Mouse (Mus musculus): ENCODE data around the gene Vps13c. TPM values are rescaled to one million over a fixed set of nuclear protein-coding genes. Genes with fewer than 3 reads are reported as not detected.

Gene Vps13c
- polyA plus RNA-seq, 1 experiment from 2014 or later = 9.9 TPM

- Histone ChIP-seq H3K27me3 (ENCODE audit: control insufficient read depth, insufficient read depth, low read depth, low read length) (no peaks in the 10 kb centered on the region), H3K4me3 (ENCODE audit: low read depth, low read length) (no peak overlapping the region), H3K4me2 (ENCODE audit: low read length) (no peak overlapping the region), H3K27ac (ENCODE audit: low read length) (no peak overlapping the region), H3K9ac (ENCODE audit: low read depth, low read length) (no peak overlapping the region), H3K36me3 (ENCODE audit: control insufficient read depth, insufficient read depth, low read length) (peaks cover 8% of the 10 kb centered on the region; the same call in 1 of the 2 replicates), H3K9me3 (replicated peaks; ENCODE audit: control insufficient read depth, low read length, poor library complexity, severe bottlenecking) (no peaks in the 10 kb centered on the region), H3K4me1 (ENCODE audit: control insufficient read depth, insufficient read depth, low read length) (no peaks in the 10 kb centered on the region)
- ATAC-seq = no peak
- 76% methylated on average over 13 of the region's 13 CpGs for WGBS
Measured at GRCm38 (mm10) chr9:67883349-67883984, 43.3 kb downstream of the Vps13c start.

- H3K27me3 ChIP-seq (ENCODE audit: control insufficient read depth, insufficient read depth, low read depth, low read length) = no peaks in the 10 kb centered on the region
- ATAC-seq = no peak
- peaks cover 8% of the 10 kb centered on the region; the same call in 1 of the 2 replicates for H3K36me3 ChIP-seq (ENCODE audit: control insufficient read depth, insufficient read depth, low read length)
- H3K9me3 ChIP-seq (replicated peaks; ENCODE audit: control insufficient read depth, low read length, poor library complexity, severe bottlenecking) = no peaks in the 10 kb centered on the region
- H3K4me3 ChIP-seq (ENCODE audit: low read depth, low read length) = no peak overlapping the region
- WGBS = 89% methylated on average over 3 of the region's 3 CpGs
- no peak overlapping the region for H3K4me2 ChIP-seq (ENCODE audit: low read length)
- no peaks in the 10 kb centered on the region for H3K4me1 ChIP-seq (ENCODE audit: control insufficient read depth, insufficient read depth, low read length)
- no peak overlapping the region for H3K27ac ChIP-seq (ENCODE audit: low read length)
- H3K9ac ChIP-seq (ENCODE audit: low read depth, low read length) = no peak overlapping the region
Measured at GRCm38 (mm10) chr9:67884095-67884494, 43.9 kb downstream of the Vps13c start.

GRCm38 (mm10) chr9:67886981-67887720, 47.0 kb downstream of the Vps13c start:
- Histone ChIP-seq H3K4me1 (ENCODE audit: control insufficient read depth, insufficient read depth, low read length) (no peaks in the 10 kb centered on the region), H3K4me2 (ENCODE audit: low read length) (no peak overlapping the region), H3K27me3 (ENCODE audit: control insufficient read depth, insufficient read depth, low read depth, low read length) (no peaks in the 10 kb centered on the region), H3K4me3 (ENCODE audit: low read depth, low read length) (no peak overlapping the region), H3K27ac (ENCODE audit: low read length) (no peak overlapping the region), H3K36me3 (ENCODE audit: control insufficient read depth, insufficient read depth, low read length) (peaks cover 9% of the 10 kb centered on the region; the same call in 1 of the 2 replicates), H3K9me3 (replicated peaks; ENCODE audit: control insufficient read depth, low read length, poor library complexity, severe bottlenecking) (no peaks in the 10 kb centered on the region), H3K9ac (ENCODE audit: low read depth, low read length) (no peak overlapping the region)
- WGBS = 86% methylated on average over 4 of the region's 4 CpGs
- ATAC-seq = no peak

GRCm38 (mm10) chr9:67893474-67893873, 53.3 kb downstream of the Vps13c start:
- Histone ChIP-seq H3K9ac (ENCODE audit: low read depth, low read length) (no peak overlapping the region), H3K36me3 (ENCODE audit: control insufficient read depth, insufficient read depth, low read length) (peaks cover 12% of the 10 kb centered on the region), H3K9me3 (replicated peaks; ENCODE audit: control insufficient read depth, low read length, poor library complexity, severe bottlenecking) (no peaks in the 10 kb centered on the region), H3K4me3 (ENCODE audit: low read depth, low read length) (no peak overlapping the region), H3K4me2 (ENCODE audit: low read length) (no peak overlapping the region), H3K27me3 (ENCODE audit: control insufficient read depth, insufficient read depth, low read depth, low read length) (no peaks in the 10 kb centered on the region), H3K4me1 (ENCODE audit: control insufficient read depth, insufficient read depth, low read length) (peaks cover 8% of the 10 kb centered on the region), H3K27ac (ENCODE audit: low read length) (no peak overlapping the region)
- 96% methylated on average over 1 of the region's 1 CpGs for WGBS
- no peak for ATAC-seq

- Histone ChIP-seq H3K4me2 (ENCODE audit: low read length) (no peak overlapping the region), H3K36me3 (ENCODE audit: control insufficient read depth, insufficient read depth, low read length) (peaks cover 10% of the 10 kb centered on the region), H3K4me3 (ENCODE audit: low read depth, low read length) (no peak overlapping the region), H3K27ac (ENCODE audit: low read length) (no peak overlapping the region), H3K9me3 (replicated peaks; ENCODE audit: control insufficient read depth, low read length, poor library complexity, severe bottlenecking) (no peaks in the 10 kb centered on the region), H3K4me1 (ENCODE audit: control insufficient read depth, insufficient read depth, low read length) (peaks cover 8% of the 10 kb centered on the region), H3K9ac (ENCODE audit: low read depth, low read length) (no peak overlapping the region), H3K27me3 (ENCODE audit: control insufficient read depth, insufficient read depth, low read depth, low read length) (no peaks in the 10 kb centered on the region)
- 27% methylated on average over 12 of the region's 12 CpGs for WGBS
- no peak for ATAC-seq
Measured at GRCm38 (mm10) chr9:67896646-67897295, 56.6 kb downstream of the Vps13c start.

GRCm38 (mm10) chr9:67900398-67900797, 60.2 kb downstream of the Vps13c start:
- Histone ChIP-seq H3K4me3 (ENCODE audit: low read depth, low read length) (no peak overlapping the region), H3K27me3 (ENCODE audit: control insufficient read depth, insufficient read depth, low read depth, low read length) (no peaks in the 10 kb centered on the region), H3K9ac (ENCODE audit: low read depth, low read length) (no peak overlapping the region), H3K27ac (ENCODE audit: low read length) (no peak overlapping the region), H3K4me1 (ENCODE audit: control insufficient read depth, insufficient read depth, low read length) (peaks cover 8% of the 10 kb centered on the region), H3K9me3 (replicated peaks; ENCODE audit: control insufficient read depth, low read length, poor library complexity, severe bottlenecking) (no peaks in the 10 kb centered on the region), H3K4me2 (ENCODE audit: low read length) (no peak overlapping the region), H3K36me3 (ENCODE audit: control insufficient read depth, insufficient read depth, low read length) (peaks cover 5% of the 10 kb centered on the region)
- no peak for ATAC-seq
- WGBS = 48% methylated on average over 5 of the region's 5 CpGs

GRCm38 (mm10) chr9:67904355-67904754, 64.2 kb downstream of the Vps13c start:
- Histone ChIP-seq H3K9ac (ENCODE audit: low read depth, low read length) (no peak overlapping the region), H3K27ac (ENCODE audit: low read length) (no peak overlapping the region), H3K9me3 (replicated peaks; ENCODE audit: control insufficient read depth, low read length, poor library complexity, severe bottlenecking) (no peaks in the 10 kb centered on the region), H3K4me1 (ENCODE audit: control insufficient read depth, insufficient read depth, low read length) (no peaks in the 10 kb centered on the region), H3K4me2 (ENCODE audit: low read length) (no peak overlapping the region), H3K27me3 (ENCODE audit: control insufficient read depth, insufficient read depth, low read depth, low read length) (no peaks in the 10 kb centered on the region), H3K36me3 (ENCODE audit: control insufficient read depth, insufficient read depth, low read length) (peaks cover 11% of the 10 kb centered on the region), H3K4me3 (ENCODE audit: low read depth, low read length) (no peak overlapping the region)
- WGBS = 76% methylated on average over 6 of the region's 6 CpGs
- ATAC-seq = no peak

GRCm38 (mm10) chr9:67905541-67905940, 65.3 kb downstream of the Vps13c start:
- H3K9me3 ChIP-seq (replicated peaks; ENCODE audit: control insufficient read depth, low read length, poor library complexity, severe bottlenecking) = no peaks in the 10 kb centered on the region
- H3K4me3 ChIP-seq (ENCODE audit: low read depth, low read length) = no peak overlapping the region
- no peak for ATAC-seq
- WGBS = 69% methylated on average over 2 of the region's 2 CpGs
- peaks cover 18% of the 10 kb centered on the region for H3K36me3 ChIP-seq (ENCODE audit: control insufficient read depth, insufficient read depth, low read length)
- H3K27ac ChIP-seq (ENCODE audit: low read length) = no peak overlapping the region
- no peak overlapping the region for H3K9ac ChIP-seq (ENCODE audit: low read depth, low read length)
- no peaks in the 10 kb centered on the region for H3K4me1 ChIP-seq (ENCODE audit: control insufficient read depth, insufficient read depth, low read length)
- no peaks in the 10 kb centered on the region for H3K27me3 ChIP-seq (ENCODE audit: control insufficient read depth, insufficient read depth, low read depth, low read length)
- no peak overlapping the region for H3K4me2 ChIP-seq (ENCODE audit: low read length)

- 93% methylated on average over 7 of the region's 7 CpGs for WGBS
- H3K27me3 ChIP-seq (ENCODE audit: control insufficient read depth, insufficient read depth, low read depth, low read length) = no peaks in the 10 kb centered on the region
- H3K27ac ChIP-seq (ENCODE audit: low read length) = no peak overlapping the region
- H3K9me3 ChIP-seq (replicated peaks; ENCODE audit: control insufficient read depth, low read length, poor library complexity, severe bottlenecking) = no peaks in the 10 kb centered on the region
- peaks cover 18% of the 10 kb centered on the region for H3K36me3 ChIP-seq (ENCODE audit: control insufficient read depth, insufficient read depth, low read length)
- no peak overlapping the region for H3K9ac ChIP-seq (ENCODE audit: low read depth, low read length)
- ATAC-seq = no peak
- H3K4me1 ChIP-seq (ENCODE audit: control insufficient read depth, insufficient read depth, low read length) = no peaks in the 10 kb centered on the region
- H3K4me3 ChIP-seq (ENCODE audit: low read depth, low read length) = no peak overlapping the region
- no peak overlapping the region for H3K4me2 ChIP-seq (ENCODE audit: low read length)
Measured at GRCm38 (mm10) chr9:67914681-67915080, 74.5 kb downstream of the Vps13c start.

Measured in midbrain, embryonic 16.5 days (tissue).